Mouse (Mus musculus) megakaryocyte, embryonic 14.5 days (primary cell): ENCODE results near the gene Ebf4.

Experiments used
- FLI1 ChIP-seq: IDR thresholded peaks from 2 replicates; pipeline ENCODE4 v1.6.1; 2012; ENCODE audit warnings: low read length, inconsistent platforms, mixed read lengths
- GATA1 ChIP-seq: IDR thresholded peaks from 3 replicates; pipeline ENCODE4 v1.6.1; 2012; ENCODE audit warnings: mixed read lengths, low read length, inconsistent platforms, borderline replicate concordance

- TF ChIP-seq GATA1 (no peak), FLI1 (no peak)
Observed at GRCm38 (mm10) chr2:130293486-130293885, 1.5 kb upstream of the Ebf4 start.
